Mouse (Mus musculus) CH12.LX (cell line): ENCODE data around the gene Csnk2a2. TPM values are rescaled to one million over a fixed set of nuclear protein-coding genes. Genes with fewer than 3 reads are reported as not detected.

Source experiments
- DNase-seq: peaks from one replicate; pipeline ENCODE4 v3.0.0-alpha.2; 2013; ENCODE audit errors: extremely low read depth
- H3K27ac ChIP-seq: 2 replicates; pipeline ENCODE4 v1.5.1; 2012; ENCODE audit warnings: low read depth, mild to moderate bottlenecking, control low read depth, moderate library complexity; ENCODE audit not compliant: insufficient read depth
- H3K27me3 ChIP-seq: replicated peaks from 2 replicates; pipeline ENCODE3; 2012; ENCODE audit warnings: inconsistent platforms
- H3K36me3 ChIP-seq, 2 experiments: replicated peaks in 1 of 2; 2 replicates each; pipeline versions ENCODE3 to v1.6.1; 2012; ENCODE audit warnings: inconsistent platforms in 1 of 2, low read length in 1 of 2, mild to moderate bottlenecking in 1 of 2, mixed read lengths in 1 of 2, moderate library complexity in 1 of 2; ENCODE audit not compliant: control insufficient read depth in 1 of 2, insufficient read depth in 1 of 2
- H3K4me1 ChIP-seq, 2 experiments: 2 replicates each; pipeline ENCODE4 v1.6.1; 2012; ENCODE audit warnings: inconsistent platforms in 1 of 2, moderate library complexity in 1 of 2; ENCODE audit not compliant: insufficient read depth in 2 of 2, control insufficient read depth in 1 of 2
- H3K4me2 ChIP-seq: 2 replicates; pipeline ENCODE4 v1.6.1; 2012; ENCODE audit warnings: low read depth, mild to moderate bottlenecking, control low read depth; ENCODE audit not compliant: poor library complexity, insufficient read depth, severe bottlenecking
- H3K4me3 ChIP-seq, 3 experiments: fragments of 150-350 bp in 1 of 3; sonication (generic) in 1 of 3; replicated peaks in 1 of 3; 2 replicates each; pipeline versions ENCODE3 to v1.5.1; 2011 to 2012; ENCODE audit warnings: low read depth in 2 of 3, low read length in 2 of 3, mild to moderate bottlenecking in 2 of 3, moderate library complexity in 2 of 3, control low read depth in 1 of 3, improper control_type of control experiment in 1 of 3, inconsistent platforms in 1 of 3, mixed read lengths in 1 of 3; ENCODE audit not compliant: poor library complexity in 1 of 3
- H3K79me2 ChIP-seq: replicated peaks from 2 replicates; pipeline ENCODE4 v1.6.1; 2012; ENCODE audit warnings: mild to moderate bottlenecking, moderate library complexity; ENCODE audit not compliant: control insufficient read depth, poor library complexity, insufficient read depth, severe bottlenecking; ENCODE audit errors: extremely low read depth
- H3K9ac ChIP-seq: 2 replicates; pipeline ENCODE4 v1.6.1; 2012; ENCODE audit warnings: low read depth, mild to moderate bottlenecking, control low read depth, moderate library complexity; ENCODE audit not compliant: insufficient read depth
- H3K9me3 ChIP-seq: replicated peaks from 2 replicates; pipeline ENCODE3; 2012; ENCODE audit warnings: low read length, inconsistent platforms, mixed read lengths
- CHD1 ChIP-seq: IDR thresholded peaks from 2 replicates; pipeline ENCODE4 v1.6.1; 2012; ENCODE audit warnings: low read depth, low read length, improper control_type of control experiment, inconsistent platforms
- CHD2 ChIP-seq: IDR thresholded peaks from 2 replicates; pipeline ENCODE4 v1.6.1; 2011; ENCODE audit warnings: low read length, improper control_type of control experiment
- E2F4 ChIP-seq: IDR thresholded peaks from 2 replicates; pipeline ENCODE4 v1.6.1; 2011; ENCODE audit warnings: low read depth, low read length, improper control_type of control experiment; ENCODE audit not compliant: insufficient replicate concordance
- ELF1 ChIP-seq: IDR thresholded peaks from 2 replicates; pipeline ENCODE4 v1.6.1; 2014; ENCODE audit warnings: low read depth, mild to moderate bottlenecking, inconsistent platforms, low read length, improper control_type of control experiment
- ETS1 ChIP-seq: conservative IDR thresholded peaks from 2 replicates; pipeline ENCODE4 v1.6.1; 2012; ENCODE audit warnings: low read depth, mild to moderate bottlenecking, inconsistent platforms, low read length, improper control_type of control experiment, moderate library complexity
- GABPA ChIP-seq: IDR thresholded peaks from 2 replicates; pipeline ENCODE4 v1.6.1; 2012; ENCODE audit warnings: low read depth, low read length, improper control_type of control experiment, inconsistent platforms; ENCODE audit not compliant: insufficient replicate concordance
- JUN ChIP-seq: IDR thresholded peaks from 2 replicates; pipeline ENCODE4 v1.6.1; 2011; ENCODE audit warnings: low read depth, mild to moderate bottlenecking, low read length, improper control_type of control experiment, moderate library complexity; ENCODE audit not compliant: insufficient read depth
- MAFK ChIP-seq: IDR thresholded peaks from 2 replicates; pipeline ENCODE4 v1.6.1; 2011; ENCODE audit warnings: low read length, improper control_type of control experiment; ENCODE audit not compliant: insufficient replicate concordance
- MAX ChIP-seq: IDR thresholded peaks from 2 replicates; pipeline ENCODE4 v1.6.1; 2011; ENCODE audit warnings: low read length, improper control_type of control experiment
- MAZ ChIP-seq: IDR thresholded peaks from 2 replicates; pipeline ENCODE4 v1.6.1; 2012; ENCODE audit warnings: low read depth, mild to moderate bottlenecking, inconsistent platforms, low read length, improper control_type of control experiment, moderate library complexity
- MEF2A ChIP-seq: IDR thresholded peaks from 2 replicates; pipeline ENCODE4 v1.6.1; 2014; ENCODE audit warnings: low read depth, mild to moderate bottlenecking, inconsistent platforms, low read length, improper control_type of control experiment, borderline replicate concordance
- MXI1 ChIP-seq: IDR thresholded peaks from 2 replicates; pipeline ENCODE4 v1.6.1; 2011; ENCODE audit warnings: mild to moderate bottlenecking, low read depth, low read length, improper control_type of control experiment
- NELFE ChIP-seq: IDR thresholded peaks from 2 replicates; pipeline ENCODE4 v1.6.1; 2011; ENCODE audit warnings: low read depth, low read length, improper control_type of control experiment
- SMC3 ChIP-seq: IDR thresholded peaks from 2 replicates; pipeline ENCODE4 v1.6.1; 2011; ENCODE audit warnings: low read depth, low read length, improper control_type of control experiment
- TBP ChIP-seq: conservative IDR thresholded peaks from 2 replicates; pipeline ENCODE4 v1.6.1; 2011; ENCODE audit warnings: low read depth, low read length, improper control_type of control experiment
- TCF12 ChIP-seq: IDR thresholded peaks from 2 replicates; pipeline ENCODE4 v1.6.1; 2014; ENCODE audit warnings: low read depth, mild to moderate bottlenecking, inconsistent platforms, low read length, improper control_type of control experiment
- USF2 ChIP-seq: conservative IDR thresholded peaks from 2 replicates; pipeline ENCODE4 v1.6.1; 2011; ENCODE audit warnings: low read depth, low read length, improper control_type of control experiment
- ZC3H11A ChIP-seq: IDR thresholded peaks from 2 replicates; pipeline ENCODE4 v1.6.1; 2012; ENCODE audit warnings: low read depth, mild to moderate bottlenecking, inconsistent platforms, low read length, improper control_type of control experiment
- ZKSCAN1 ChIP-seq: IDR thresholded peaks from 2 replicates; pipeline ENCODE4 v1.6.1; 2012; ENCODE audit warnings: low read depth, inconsistent platforms, low read length, improper control_type of control experiment, borderline replicate concordance
- ZNF384 ChIP-seq: IDR thresholded peaks from 2 replicates; pipeline ENCODE4 v1.6.1; 2012; ENCODE audit warnings: low read depth, low read length, improper control_type of control experiment, inconsistent platforms
- dilution Hi-C: fragments of 300-500 bp; cut with MboI; formaldehyde crosslinking; loops from 2 replicates; pipeline ENCODE4 v1.14.3; 2020; ENCODE audit warnings: low sequenced_read_pairs; ENCODE audit not compliant: extremely low pct_unique_long_range_greater_than_20kb, extremely low pct_ligation_motif_present
- in situ Hi-C: fragments of 300-500 bp; cut with MboI; formaldehyde crosslinking; loops from 3 replicates; pipeline ENCODE4 v1.14.3; 2019; ENCODE audit warnings: low sequenced_read_pairs, low pct_ligation_motif_present, low pct_unique_long_range_greater_than_20kb, mixed read lengths
- polyA plus RNA-seq: library from polyadenylated mRNA; unstranded; fragments of >175 nt; gene quantifications from 2 replicates; pipeline ENCODE4 v1.2.1, GENCODE M21; 2012; ENCODE audit warnings: low read depth; ENCODE audit not compliant: insufficient read length
- total RNA-seq, 2 experiments: library from RNA; depleted of rRNA; stranded (reverse); fragments of 300-350 nt in 1 of 2; fragments of >200 nt in 1 of 2; gene quantifications; 2 replicates each; pipeline ENCODE4 v1.2.3; 2012 to 2014

Gene Csnk2a2
- total and polyA plus RNA-seq, 3 experiments = 32.1 to 126 (median 51.7) TPM

DNA sequence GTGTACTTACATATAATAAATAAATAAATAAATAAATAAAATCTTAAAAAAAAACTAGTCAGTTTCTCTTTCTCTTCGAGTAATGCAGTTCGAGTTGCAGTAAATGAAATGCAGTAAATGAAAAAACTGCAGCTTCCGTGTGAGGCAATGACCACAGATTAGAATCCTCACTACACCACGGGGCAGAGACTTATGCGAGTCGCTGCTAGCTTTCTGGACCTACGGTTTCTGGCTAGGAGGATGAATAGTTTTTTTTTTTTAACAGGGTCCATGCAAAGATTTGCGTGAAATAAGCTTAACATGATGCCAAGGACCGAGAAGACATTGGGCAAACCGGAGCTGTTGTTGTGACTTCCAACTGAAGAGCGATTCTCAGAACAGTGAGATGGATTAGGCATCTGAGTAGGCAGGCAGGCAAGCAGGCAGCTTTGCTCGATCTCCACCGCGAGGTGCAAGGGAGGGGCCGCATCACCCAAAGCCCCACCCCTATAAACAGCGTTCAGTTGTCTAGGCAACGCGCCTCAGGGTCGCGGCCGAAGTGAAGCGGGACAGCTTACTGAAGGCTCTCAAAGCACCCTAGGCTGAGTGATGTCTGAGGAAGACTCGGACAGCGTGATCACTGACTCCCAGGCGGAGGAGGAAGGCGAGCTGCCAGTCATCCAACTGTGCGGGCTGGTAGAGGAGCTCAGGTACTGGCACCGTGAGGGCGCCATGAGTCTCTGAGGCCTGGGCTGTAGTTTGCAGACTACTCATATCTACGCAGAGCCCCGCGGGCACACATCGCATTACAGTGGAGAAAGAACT lies 43.9 kb upstream of the Csnk2a2 start, which contains the start of gene Ccdc113:
TSS of gene Ccdc113 (plus strand) at position 502 of the 804 bp plus-strand sequence.
- in situ Hi-C loops = no loop called here
- no peak within 1 kb of the TSS for H3K4me3 ChIP-seq
- H3K4me1 ChIP-seq = no peaks in the 10 kb centered on the region; a peak in 1 of 4 replicates
- no peak for TF ChIP-seq MXI1
- TF ChIP-seq TCF12 = no peak
- TF ChIP-seq MAX = no peak
- no peak for TF ChIP-seq CHD2
- no peak for TF ChIP-seq ZKSCAN1
- no peak for TF ChIP-seq ZNF384
- no peak for TF ChIP-seq JUN
- no peak for TF ChIP-seq ETS1
- no peak for TF ChIP-seq GABPA
- TF ChIP-seq SMC3 = no peak
- TF ChIP-seq USF2 = no peak
- no peak for TF ChIP-seq ZC3H11A
- TF ChIP-seq TBP = no peak
- TF ChIP-seq E2F4 = no peak
- no peak for TF ChIP-seq MEF2A
- TF ChIP-seq, all 38 proteins: peak for 0
- Histone ChIP-seq H3K36me3 (no peaks in the 10 kb centered on the region), H3K4me2 (peak within 1 kb of the TSS; percentile 9), H3K9me3 (peaks cover 4% of the 10 kb centered on the region), H3K79me2 (no peaks in the 10 kb centered on the region), H3K9ac (no peak within 1 kb of the TSS), H3K27me3 (peaks cover 4% of the 10 kb centered on the region), H3K27ac (no peak within 1 kb of the TSS)
- DNase-seq = no peak
- dilution Hi-C loops = no loop called here

DNA sequence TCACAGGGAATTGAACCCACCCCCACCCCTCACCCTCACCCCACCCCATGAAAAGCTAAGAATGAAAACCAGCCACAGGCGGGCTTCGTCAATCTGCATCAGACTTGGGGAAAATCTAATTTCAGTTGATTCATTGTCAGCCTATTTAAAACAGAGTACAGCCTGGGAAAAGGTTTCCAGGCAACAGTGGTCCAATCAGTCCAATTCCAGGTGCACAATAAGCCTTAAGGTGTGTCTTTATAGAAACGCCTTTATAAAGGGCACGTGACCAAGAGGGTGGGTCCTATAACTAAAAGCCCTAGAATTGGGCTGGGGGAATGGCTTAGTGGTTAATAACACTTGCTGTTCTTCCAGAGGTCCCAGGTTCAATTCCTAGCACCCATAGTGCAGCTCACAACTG lies 42.4 kb upstream of the Csnk2a2 start:
- Histone ChIP-seq H3K4me3 (no peak overlapping the region), H3K27ac (no peak overlapping the region), H3K9me3 (peaks cover 4% of the 10 kb centered on the region), H3K9ac (no peak overlapping the region), H3K4me1 (no peaks in the 10 kb centered on the region), H3K79me2 (no peaks in the 10 kb centered on the region), H3K4me2 (no peak overlapping the region), H3K36me3 (no peaks in the 10 kb centered on the region), H3K27me3 (peaks cover 2% of the 10 kb centered on the region)
- dilution Hi-C loops = no loop called here
- TF ChIP-seq NELFE = no peak
- no peak for TF ChIP-seq TCF12
- TF ChIP-seq ETS1 = no peak
- TF ChIP-seq MEF2A = no peak
- TF ChIP-seq MAFK = no peak
- TF ChIP-seq MAZ = no peak
- TF ChIP-seq CHD1 = no peak
- TF ChIP-seq ELF1 = no peak
- TF ChIP-seq TBP = no peak
- DNase-seq = no peak
- in situ Hi-C loops = no loop called here
